Mouse (Mus musculus): ENCODE measurements around the gene Psmg1.
"Not testable (repeated sequence)": the region's sequence is repeated elsewhere in the genome, so short reads cannot be mapped to it uniquely, and the experiment has no call there.

Psmg1 gene

DNA sequence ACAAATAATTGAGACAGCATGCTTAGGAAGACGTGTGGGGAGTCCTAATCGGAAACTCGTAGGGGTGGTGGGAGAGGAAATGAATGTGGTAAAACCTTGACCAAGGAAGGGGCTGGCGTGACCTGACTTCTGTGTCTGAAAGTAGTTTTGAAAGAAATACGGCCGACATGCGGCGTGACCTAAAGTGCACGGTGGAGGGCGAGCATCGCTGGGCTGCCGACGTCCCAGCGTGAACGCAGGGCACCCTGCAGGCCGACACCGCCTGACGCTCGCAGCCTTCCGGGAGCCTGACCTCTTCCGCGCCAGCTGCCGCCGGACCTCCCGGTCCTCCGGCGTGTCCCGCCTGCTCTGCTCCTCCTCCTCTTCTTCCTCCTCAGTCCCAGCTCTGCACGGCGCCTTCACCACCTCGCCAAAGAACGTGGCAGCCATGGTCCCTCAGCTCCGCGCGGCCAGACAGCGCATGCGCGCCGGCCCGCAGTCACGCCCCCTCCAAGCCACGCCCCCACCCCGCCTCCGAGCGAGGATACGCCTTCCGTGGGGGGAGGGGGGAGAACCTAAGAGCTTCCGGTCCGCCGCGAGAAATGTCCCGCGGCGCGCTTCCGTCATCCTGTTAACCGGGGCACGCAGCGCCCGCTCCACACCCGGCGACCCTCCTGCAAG is at the start of gene Psmg1:
Psmg1 (minus strand) TSS at position 499 of the 660 bp plus-strand sequence.
- DNase-seq, result peak; percentile 100

DNA sequence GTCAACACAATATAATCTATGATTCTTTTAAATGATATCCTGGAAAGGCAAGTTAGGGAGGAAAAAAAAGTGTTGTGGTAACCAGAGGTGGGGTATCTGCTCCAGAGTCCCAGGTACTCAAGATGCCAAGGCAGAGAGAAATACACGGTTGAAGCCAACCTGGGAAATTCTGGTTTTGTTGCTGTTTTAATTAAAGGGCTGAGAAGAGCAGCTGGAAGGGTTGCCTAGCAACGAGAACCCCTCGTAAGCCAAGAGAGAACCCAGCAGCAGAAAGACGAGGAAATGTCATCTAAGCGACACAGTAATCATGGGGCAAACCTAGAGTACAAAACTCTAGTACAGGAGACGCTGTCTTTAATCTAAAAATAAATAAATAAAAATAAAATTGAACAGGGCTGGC is 48.8 kb upstream of the Psmg1 start:
- no peak for DNase-seq

DNA sequence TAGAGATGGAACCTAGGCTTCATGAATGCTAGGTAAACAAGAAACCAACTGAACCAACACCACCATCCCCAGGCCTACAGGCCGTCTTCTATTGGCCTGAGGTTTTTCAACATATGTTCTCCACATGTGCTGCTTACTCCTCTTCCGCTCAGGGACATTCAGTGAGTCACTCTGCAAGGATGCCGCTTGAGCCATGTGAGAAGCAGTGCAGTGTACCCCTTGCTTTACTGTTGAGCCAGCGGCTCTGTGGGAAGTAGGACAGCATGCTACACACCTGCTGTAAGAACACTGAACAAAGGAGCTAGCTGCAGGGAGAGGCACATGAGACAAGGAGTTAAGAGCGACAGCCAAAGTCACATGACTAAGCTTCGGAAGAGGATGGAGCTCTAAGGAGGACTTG is 43.7 kb upstream of the Psmg1 start:
- DNase-seq, result no peak

- no peak for DNase-seq
These were observed 41.7 kb upstream of the Psmg1 start for GRCm38 (mm10) chr16:96032368-96033043.

DNA sequence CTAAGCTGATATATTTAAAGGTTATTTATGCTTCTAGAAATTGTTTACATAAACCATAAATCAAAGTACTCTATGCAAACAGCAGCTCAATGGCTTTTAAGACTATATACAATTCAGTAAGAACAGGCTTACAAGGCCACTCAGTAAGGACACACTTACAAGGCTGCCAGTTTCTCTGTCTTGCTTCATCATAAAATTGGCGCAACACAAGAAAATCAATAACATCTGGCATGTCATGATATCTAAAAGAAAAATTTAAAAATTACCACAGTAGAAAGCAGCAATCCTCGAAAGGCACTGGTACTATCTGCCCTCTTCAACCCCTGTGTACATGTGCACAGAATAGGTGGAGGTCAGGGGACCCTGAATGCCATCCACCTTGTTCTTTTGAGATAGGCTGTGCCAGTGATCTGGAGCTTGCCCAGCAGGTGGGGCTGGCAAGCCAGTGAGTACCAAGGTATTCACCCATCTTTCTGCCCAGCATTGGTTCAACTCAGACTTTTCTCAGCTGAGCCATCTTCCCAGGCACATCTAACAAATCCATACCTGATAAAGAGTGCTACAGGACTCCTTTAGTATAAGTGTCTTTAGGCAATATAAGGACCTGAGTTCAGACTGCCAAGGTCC is 39.8 kb upstream of the Psmg1 start:
- peak; percentile 33 to 40 for DNase-seq

DNA sequence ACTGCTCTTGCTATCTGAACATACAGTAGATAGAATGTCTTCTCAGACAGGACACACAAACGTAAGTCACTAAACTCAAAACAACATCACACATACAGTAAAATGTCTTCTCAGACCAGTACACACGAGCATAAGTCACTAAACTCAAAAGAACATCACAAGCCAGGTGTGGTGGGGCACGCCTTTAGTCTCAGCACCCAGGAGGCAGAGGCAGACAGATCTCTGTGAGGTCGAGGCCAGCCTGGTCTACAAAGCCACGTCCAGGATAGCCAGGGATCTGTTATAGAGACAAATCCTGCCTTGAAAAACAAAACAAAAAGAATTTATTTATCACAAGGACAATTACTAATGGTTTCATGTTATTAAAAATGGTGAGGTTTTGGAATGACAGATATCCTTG is 35.5 kb upstream of the Psmg1 start:
- no peak for DNase-seq

DNA sequence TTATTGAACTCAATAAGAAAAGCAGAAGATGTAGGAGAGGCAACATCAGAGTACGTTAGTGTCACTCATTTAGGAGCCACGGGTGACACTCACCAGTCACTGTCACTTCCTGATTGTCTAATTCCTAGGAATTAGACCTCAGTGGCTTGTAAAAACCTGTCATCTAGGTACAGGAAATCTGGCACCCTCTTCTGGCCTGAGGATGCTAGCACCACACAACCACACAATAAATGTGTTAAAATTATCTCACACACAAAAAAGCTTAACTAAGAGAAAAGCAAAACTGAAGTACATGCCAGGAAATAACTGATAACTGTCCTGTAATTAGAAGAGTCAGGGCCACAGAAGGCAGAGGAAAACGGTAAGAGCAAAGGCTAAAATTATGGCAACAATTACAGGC is 34.5 kb upstream of the Psmg1 start:
- no peak for DNase-seq

DNA sequence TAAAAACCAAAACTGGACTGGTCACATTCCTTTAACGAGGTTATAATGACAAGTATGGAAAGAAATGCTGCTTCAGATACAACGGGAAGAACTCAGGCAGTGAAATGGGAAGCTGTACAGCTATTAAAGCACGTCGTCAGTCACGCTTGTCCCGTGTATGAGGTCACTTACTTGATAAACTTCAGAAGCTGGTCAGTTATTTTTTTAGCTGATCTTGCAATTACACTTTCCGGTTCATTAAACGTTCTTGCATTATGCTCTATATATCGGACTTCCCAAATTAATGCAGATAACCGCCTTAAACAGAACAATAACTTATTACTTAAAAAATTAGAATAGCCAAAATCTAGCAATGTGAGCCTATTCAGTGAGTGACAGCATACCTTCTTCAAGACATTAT is 30.3 kb upstream of the Psmg1 start:
- no peak for DNase-seq

GRCm38 (mm10) chr16:96009124-96009523 is 18.4 kb upstream of the Psmg1 start:
- not testable (repeated sequence) for DNase-seq

DNA sequence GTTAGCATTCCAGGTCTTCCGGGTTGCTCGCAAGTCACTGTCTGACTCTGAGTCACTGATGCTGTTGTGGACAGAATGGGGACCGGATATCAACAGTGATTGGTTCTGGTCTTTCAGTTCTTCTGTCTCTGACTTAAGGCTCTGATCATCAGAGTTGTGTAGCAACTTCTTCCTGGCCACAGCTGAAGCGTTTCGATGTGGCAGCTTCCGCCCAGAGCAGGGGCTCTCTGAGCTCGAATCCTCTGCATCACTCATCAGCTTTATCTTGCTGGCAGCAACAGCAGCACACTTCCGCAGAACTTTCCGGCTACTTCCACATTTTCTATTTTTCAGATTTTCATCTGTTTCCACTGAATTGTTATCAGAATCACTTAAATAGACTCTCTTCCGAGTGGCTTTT is 13.5 kb upstream of the Psmg1 start:
- not testable (repeated sequence) for DNase-seq

- no peak for DNase-seq
These were observed 8.5 kb upstream of the Psmg1 start for GRCm38 (mm10) chr16:95999291-95999690.

DNA sequence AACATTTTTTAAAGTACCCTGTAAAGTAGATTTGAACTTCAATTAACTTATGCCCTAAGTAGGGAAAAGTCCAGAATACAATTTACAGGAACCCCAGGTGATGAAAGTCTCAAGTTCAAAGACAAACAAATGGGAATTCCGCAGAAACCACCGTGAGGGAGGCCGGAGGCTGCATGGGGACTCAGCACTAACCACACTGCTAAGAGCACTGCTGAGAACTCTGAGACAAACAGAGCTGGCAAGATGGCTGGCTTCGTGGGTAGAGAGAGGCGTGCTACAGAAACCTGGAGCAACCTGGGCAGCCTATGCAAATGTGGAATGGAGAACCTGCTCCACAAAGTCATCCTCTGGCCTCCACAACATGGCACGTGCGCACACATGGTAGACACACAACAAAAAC is 5.4 kb upstream of the Psmg1 start:
- no peak for DNase-seq

GRCm38 (mm10) chr16:95994576-95994975 is 3.8 kb upstream of the Psmg1 start:
- not testable (repeated sequence) for DNase-seq

GRCm38 (mm10) chr16:95992596-95992995 is 1.8 kb upstream of the Psmg1 start:
- no peak for DNase-seq

GRCm38 (mm10) chr16:95991122-95991900 is 551 bp upstream of the Psmg1 start:
- DNase-seq, result peak; percentile 32 to 34

GRCm38 (mm10) chr16:95984911-95985310 is 5.8 kb downstream of the Psmg1 start:
- DNase-seq, result no peak

GRCm38 (mm10) chr16:95983601-95984000 is 7.2 kb downstream of the Psmg1 start:
- peak; percentile 43 to 46 for DNase-seq

DNA sequence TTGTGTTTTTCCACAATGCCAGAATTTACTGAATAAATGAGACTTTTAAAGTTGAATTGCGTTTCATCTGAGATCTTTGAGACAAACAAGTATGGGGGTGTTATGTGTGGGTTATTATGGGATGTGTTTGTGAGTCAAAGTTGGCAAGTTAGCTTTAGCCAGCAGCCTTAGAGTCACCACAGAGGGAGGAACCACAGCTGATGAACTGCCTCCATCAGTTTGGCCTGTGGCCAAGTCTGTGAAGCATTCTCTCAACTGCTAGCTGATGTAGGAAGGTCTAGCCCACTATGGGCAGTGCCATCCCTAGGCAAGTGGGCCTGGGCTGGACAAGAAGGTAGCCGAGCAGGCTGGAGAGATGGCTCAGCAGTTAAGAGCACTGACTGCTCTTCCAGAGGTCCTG is 19.9 kb downstream of the Psmg1 start:
- no peak for DNase-seq

DNA sequence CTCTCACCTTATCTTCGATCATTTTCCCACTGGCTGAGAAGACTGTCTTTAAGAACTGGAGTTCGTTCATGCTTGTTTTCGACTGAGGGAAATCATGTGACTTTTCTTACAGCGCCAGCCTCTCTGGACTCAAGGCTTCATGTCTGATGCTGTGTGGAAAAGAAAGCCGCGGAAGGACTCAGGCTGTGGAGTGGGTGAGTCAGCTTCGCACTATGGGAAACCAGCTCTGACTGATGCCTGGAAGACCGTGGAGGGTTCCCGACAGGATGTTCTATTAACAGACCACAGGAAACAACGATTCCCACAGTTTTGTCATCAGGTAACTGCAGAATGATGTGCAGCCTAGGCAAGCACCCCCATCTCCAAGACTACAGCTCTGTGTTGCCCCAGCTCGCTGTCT is 23.3 kb downstream of the Psmg1 start:
- no peak for DNase-seq

GRCm38 (mm10) chr16:95964427-95965023 is 26.2 kb downstream of the Psmg1 start:
- peak; percentile 77 to 84 for DNase-seq

DNA sequence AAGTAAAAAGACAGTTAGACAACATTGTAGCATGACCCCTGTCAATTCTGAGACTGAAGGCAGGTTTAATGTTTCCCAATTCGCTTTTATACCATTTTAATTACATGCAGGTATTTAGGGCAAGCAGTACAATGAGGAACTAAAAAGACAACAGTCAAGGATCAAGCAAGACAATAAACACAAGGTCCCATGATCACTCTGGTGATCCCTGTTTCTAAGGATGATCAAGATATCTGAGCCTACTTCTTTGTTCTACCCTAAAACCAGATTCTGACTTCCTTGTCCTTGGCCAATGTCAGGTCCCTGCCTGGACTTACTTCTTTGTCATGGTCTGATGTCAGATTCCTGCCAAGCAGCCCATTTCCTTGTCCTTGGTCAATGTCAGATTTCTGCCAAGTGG is 29.3 kb downstream of the Psmg1 start:
- not testable (repeated sequence) for DNase-seq

DNA sequence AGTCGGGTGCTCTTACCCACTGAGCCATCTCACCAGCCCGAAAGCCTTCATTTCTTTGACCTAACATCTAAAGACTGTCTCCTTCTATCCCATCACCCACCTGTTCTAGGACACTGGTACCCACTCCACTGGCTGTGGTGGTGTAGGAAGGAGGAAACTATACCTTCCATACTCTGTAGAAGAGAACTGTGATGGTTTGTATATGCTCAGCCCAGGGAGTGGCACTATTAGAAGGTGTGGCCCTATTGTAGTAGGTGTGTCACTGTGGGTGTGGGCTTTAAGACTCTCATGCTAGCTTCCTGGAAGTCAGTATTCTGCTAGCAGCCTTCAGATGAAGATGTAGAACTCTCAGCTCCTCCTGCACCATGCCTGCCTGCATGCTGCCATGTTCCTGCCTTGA is 30.1 kb downstream of the Psmg1 start:
- DNase-seq, result not testable (repeated sequence)

GRCm38 (mm10) chr16:95958080-95958479 is 32.7 kb downstream of the Psmg1 start:
- no peak for DNase-seq
